Mouse (Mus musculus): ENCODE results near the gene Astn1.

Astn1 gene

GRCm38 (mm10) chr1:158615202-158615601 is 253.1 kb downstream of the Astn1 start:
- DNase-seq (ENCODE audit: low spot score) = no peak

DNA sequence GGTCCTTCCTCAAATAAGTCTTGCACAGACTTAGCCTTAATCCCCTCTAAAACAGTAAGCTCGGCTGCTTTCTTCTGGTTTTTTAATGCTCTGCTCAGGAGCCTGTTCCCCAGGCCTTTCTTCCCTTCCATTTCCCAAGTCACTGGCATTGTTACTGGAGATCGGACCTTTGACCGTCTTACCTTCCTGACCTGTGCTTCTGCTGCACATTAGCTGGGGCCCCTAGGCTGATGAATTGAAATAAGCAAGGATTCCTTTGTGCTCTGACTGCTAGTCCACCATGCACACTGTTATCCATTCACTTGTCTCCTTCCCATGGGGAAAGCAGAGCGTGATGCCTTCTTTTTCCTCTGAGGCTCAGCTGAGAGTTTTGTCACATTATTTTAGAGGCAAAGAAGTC is 255.9 kb downstream of the Astn1 start:
- no peak for DNase-seq (ENCODE audit: low spot score)

DNA sequence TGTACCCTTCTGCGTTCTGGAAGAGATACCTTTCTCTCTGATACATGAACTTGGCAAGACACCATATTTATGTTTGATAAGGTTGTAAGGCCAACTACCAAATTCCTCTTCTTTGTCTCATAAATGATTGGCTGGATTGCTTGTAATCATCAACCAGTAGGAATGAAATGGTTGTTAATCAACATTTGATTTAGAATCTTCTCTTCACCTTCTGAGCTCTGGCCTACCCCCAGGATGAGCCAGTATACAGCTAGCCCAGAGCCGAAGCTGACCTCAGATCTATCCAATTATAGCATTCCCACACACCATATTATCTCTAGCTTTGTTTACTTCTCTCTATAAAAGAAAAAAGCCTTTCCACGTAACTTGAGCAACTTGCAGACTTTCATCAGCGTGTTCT is 270.9 kb downstream of the Astn1 start:
- no peak for DNase-seq (ENCODE audit: low spot score)

DNA sequence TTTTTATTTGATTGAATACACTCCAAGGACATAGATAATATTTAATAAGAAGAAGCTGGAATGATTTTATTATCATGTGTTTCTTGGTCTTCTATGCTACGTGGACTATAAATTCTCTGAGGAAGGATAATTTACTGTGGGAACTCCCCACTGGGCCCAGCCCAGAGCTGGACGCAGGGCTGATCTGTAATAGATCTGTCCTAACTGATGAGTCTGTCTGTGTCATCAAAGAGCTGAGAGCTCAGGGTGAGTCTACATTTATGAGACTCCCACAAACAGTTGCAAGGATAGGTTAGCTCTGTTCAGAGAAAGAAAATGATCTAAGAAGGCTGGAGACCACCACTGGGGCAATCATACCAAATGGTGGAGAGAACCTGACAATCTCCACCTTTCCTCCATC is 271.4 kb downstream of the Astn1 start:
- no peak for DNase-seq (ENCODE audit: low spot score)

- no peak for DNase-seq (ENCODE audit: low spot score)
Measured at GRCm38 (mm10) chr1:158641306-158641705, 279.2 kb downstream of the Astn1 start.

- DNase-seq (ENCODE audit: low spot score) = no peak
Measured at GRCm38 (mm10) chr1:158642247-158642646, 280.2 kb downstream of the Astn1 start.

GRCm38 (mm10) chr1:158652799-158653198 is 290.7 kb downstream of the Astn1 start:
- no peak for DNase-seq (ENCODE audit: low spot score)

DNA sequence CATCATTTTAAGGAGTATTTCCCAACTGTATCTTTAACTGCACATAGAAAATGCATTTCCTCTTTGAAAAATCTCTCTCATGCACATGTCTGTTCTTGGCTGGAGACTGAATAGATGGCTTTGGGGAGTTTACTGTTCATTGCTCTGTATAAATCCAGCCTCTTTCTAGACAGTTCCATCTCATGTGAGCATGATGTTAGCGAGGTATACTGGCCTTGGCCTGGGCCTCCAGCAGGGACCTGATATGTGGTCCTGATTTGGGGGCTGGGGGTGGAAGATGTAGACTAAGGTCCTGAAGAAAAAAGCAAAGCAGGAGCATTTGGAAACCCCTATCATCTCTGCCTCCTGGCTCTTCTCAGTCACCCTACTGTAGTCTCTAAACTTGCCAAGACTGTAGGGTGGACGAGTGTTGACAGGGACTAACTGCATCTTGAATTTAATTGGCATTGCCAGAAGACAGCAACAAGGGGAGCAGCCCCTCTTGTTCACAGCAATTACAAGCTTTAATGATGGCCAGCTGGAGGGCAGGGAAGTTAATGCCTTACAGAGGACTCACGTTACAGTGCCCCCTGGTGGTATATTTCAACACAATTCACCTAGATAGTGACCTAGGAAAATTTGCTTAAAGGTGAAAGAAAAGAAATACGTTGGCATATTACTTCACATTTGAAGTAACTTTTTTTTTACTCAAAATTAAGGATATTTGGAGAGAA is 291.9 kb downstream of the Astn1 start:
- DNase-seq (ENCODE audit: low spot score) = no peak

DNA sequence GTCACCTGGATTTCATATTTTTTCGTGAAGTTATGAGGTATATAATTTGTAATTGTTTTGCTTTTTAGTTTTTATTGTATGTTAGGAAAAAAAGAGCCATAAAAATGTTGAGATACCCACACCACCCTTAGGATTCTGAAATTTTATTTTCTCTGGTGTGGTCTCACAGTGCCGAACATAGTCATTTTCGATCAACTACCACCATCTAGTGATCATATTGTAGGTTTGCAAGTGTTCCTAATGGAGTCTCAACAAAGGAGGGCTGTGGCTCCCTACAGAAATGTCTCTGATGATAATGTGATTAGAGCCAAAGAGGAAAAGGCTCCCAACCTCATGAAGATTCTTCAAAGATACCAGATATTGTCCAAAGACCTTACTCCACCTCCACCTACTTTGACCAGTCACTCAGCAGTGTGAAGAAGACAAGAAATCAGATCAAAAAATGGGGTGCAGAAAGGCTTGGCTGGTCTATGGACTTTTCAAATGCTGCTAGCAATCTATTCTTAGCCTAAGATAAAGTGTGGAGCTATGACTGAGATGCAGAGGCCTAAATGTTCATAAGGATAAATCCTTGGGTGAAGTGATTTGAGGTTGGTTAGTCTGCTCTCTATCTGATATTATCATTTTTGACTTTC is 292.6 kb downstream of the Astn1 start:
- no peak for DNase-seq (ENCODE audit: low spot score)

- DNase-seq (ENCODE audit: low spot score) = no peak
Measured at GRCm38 (mm10) chr1:158656986-158657385, 294.9 kb downstream of the Astn1 start.

- no peak for DNase-seq (ENCODE audit: low spot score)
Measured at GRCm38 (mm10) chr1:158666001-158666400, 303.9 kb downstream of the Astn1 start.

DNA sequence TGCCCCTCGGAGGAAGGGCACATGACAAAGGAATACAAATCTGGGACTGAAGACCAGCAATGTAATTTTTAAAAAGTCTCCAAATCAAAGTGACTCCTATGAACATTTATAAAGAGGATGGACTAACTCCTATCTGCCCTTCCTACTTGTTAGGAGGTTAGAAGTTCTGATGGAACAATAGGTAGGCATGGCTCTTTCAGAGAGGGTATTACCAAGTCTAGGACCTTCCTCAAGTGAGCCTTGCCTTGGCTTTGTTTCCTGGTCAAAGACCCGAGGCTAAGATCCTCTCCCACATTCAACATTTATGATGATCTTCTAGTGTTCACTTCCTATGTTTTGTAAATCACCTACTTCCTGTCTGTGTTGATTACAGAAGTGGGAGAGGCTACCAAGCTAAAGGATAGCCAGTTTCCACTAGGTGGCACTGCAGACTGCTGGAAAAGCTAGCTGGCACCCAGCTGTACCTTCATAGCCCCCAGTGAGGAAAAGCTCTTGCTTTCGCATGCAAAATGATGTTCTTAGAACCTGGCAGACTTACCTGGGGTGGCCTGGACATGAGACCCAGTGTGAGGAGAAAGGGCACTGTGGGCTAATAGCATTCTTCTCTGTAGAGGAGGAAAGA is 308.0 kb downstream of the Astn1 start:
- DNase-seq (ENCODE audit: low spot score) = no peak

GRCm38 (mm10) chr1:158687726-158688125 is 325.7 kb downstream of the Astn1 start:
- no peak for DNase-seq (ENCODE audit: low spot score)

DNA sequence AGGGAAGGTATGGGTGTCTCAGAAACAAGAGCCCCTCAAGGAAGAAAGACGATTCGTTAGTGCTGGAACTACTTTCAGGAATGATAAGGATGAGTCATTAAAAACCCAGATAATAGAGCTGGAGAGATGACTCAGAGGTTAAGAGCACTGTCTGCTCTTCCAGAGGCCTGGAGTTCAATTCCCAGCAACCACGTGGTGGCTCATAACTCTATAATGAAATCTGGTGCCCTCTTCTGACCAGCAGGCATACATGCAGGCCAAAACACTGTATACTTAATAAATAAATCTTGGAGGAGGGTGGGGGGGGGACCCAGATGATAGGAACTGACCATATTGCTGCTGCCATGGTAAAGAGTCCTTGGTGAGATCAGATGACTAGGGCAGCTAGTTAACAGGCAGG is 335.4 kb downstream of the Astn1 start:
- DNase-seq (ENCODE audit: low spot score) = no peak

DNA sequence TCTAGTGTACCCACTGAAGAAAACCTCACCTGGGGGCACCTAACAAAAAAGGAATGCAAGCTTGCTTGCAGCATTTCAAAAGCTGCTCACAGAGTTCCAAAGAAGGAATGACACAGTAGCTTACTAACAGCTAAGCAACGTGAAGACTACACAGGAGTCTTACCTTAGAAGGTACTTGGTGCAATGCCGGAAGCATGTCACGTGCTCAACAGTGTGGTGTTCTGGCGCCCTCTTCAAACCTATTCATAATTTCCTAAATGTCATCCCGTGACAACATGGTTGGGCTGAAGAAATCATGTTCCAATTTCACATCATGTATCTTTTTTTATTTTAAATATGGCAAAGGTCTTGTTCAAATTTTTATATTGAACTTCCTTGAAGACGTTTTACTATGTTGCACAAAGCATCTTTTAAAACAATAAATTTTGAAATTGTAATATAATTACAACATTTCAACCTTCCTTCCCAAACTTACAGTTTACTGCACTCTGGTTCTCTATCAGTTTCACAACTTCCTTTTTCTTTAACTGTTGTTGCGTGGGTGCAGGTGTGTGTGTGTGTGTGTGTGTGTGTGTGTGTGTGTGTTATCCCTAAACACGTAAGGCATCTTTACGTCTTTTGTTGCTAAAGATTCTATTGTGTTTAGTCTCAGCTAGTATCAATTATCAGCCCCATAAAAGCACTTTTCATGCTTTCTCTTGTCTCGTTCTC is 335.9 kb downstream of the Astn1 start:
- no peak for DNase-seq (ENCODE audit: low spot score)

- DNase-seq (ENCODE audit: low spot score) = no peak
Measured at GRCm38 (mm10) chr1:158699276-158699675, 337.2 kb downstream of the Astn1 start.

- DNase-seq (ENCODE audit: low spot score) = no peak
Measured at GRCm38 (mm10) chr1:158700147-158700546, 338.1 kb downstream of the Astn1 start.

DNA sequence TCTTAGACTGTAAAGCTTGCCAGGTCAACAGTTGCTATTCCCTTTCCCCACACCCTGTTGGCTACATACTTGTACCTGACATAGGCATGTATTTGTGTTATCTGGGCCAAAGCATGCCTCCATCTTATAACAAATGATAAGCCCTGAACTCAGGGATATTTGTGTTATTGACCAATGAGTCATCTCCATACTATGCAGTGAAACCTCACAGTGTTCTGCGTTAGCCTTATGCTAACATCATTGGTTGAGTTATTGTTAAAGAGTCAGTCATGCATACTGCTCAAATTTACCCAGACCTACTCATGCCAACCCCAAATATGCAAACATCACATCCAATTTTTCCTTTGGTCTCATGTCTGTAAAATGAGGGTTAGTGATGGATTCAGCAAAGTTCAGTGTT is 339.3 kb downstream of the Astn1 start:
- DNase-seq (ENCODE audit: low spot score) = no peak

- no peak for DNase-seq (ENCODE audit: low spot score)
Measured at GRCm38 (mm10) chr1:158713301-158714095, 351.4 kb downstream of the Astn1 start.

GRCm38 (mm10) chr1:158732868-158733496 is 370.9 kb downstream of the Astn1 start:
- DNase-seq (ENCODE audit: low spot score) = no peak

GRCm38 (mm10) chr1:158739132-158739919 is 377.3 kb downstream of the Astn1 start:
- no peak for DNase-seq (ENCODE audit: low spot score)
